Mouse (Mus musculus) olfactory bulb, adult 2 months (tissue): ENCODE results near the gene Eef1akmt2. TPM values are rescaled to one million over a fixed set of nuclear protein-coding genes. Genes with fewer than 3 reads are reported as not detected.

ENCODE experiments used
- H3K27ac ChIP-seq: fragments of 200-500 bp; 2 replicates; pipeline ENCODE4 v1.5.1; 2012; ENCODE audit warnings: low read depth, low read length; ENCODE audit not compliant: insufficient read depth
- H3K4me1 ChIP-seq: fragments of 200-500 bp; 2 replicates; pipeline ENCODE4 v1.6.1; 2012; ENCODE audit warnings: low read length; ENCODE audit not compliant: control insufficient read depth, insufficient read depth
- H3K4me3 ChIP-seq: fragments of 200-500 bp; 2 replicates; pipeline ENCODE4 v1.5.1; 2012; ENCODE audit warnings: mild to moderate bottlenecking, low read depth, low read length, moderate library complexity; ENCODE audit not compliant: insufficient read depth
- CTCF ChIP-seq: fragments of 200-500 bp; IDR thresholded peaks from 2 replicates; pipeline ENCODE4 v1.5.1; 2012; ENCODE audit warnings: low read depth, mild to moderate bottlenecking, low read length, moderate library complexity; ENCODE audit not compliant: insufficient read depth
- POLR2A ChIP-seq: fragments of 200-500 bp; IDR thresholded peaks from 2 replicates; pipeline ENCODE4 v1.6.1; 2012; ENCODE audit warnings: mild to moderate bottlenecking, low read depth, low read length, moderate library complexity; ENCODE audit not compliant: insufficient read depth
- WGBS: fragments of 180-500 bp; shearing (Covaris S2); methylation state at CpG from one replicate; pipeline ENCODE4 v1.1.7; 2018; 5-methylcytosine and 5-hydroxymethylcytosine counted together
- polyA plus RNA-seq: library from polyadenylated mRNA; stranded (reverse); fragments of >200 nt; gene quantifications from 2 replicates; pipeline ENCODE4 v1.2.4, GENCODE M21; 2012; ENCODE audit warnings: low replicate concordance; ENCODE audit not compliant: missing spikeins, insufficient read depth, insufficient read length

Gene Eef1akmt2
- polyA plus RNA-seq, 1 experiment = not detected

- 54% methylated on average over 6 of the region's 6 CpGs for WGBS
- no peak for TF ChIP-seq CTCF
- no peak for TF ChIP-seq POLR2A
- no peak overlapping the region for H3K27ac ChIP-seq
- no peak overlapping the region for H3K4me3 ChIP-seq
- no peaks in the 10 kb centered on the region for H3K4me1 ChIP-seq
Measured at GRCm38 (mm10) chr7:132853361-132853760, 888 bp upstream of the Eef1akmt2 start.

- H3K27ac ChIP-seq = no peak overlapping the region
- WGBS = 89% methylated on average over 3 of the region's 3 CpGs
- peaks cover 3% of the 10 kb centered on the region; the same call in 1 of the 2 replicates for H3K4me1 ChIP-seq
- no peak for TF ChIP-seq CTCF
- no peak for TF ChIP-seq POLR2A
- no peak overlapping the region for H3K4me3 ChIP-seq
Measured at GRCm38 (mm10) chr7:132843152-132843551, 9.3 kb downstream of the Eef1akmt2 start.

- Histone ChIP-seq H3K4me1 (peaks cover 3% of the 10 kb centered on the region; the same call in 1 of the 2 replicates), H3K4me3 (no peak overlapping the region), H3K27ac (no peak overlapping the region)
- TF ChIP-seq POLR2A = no peak
- 88% methylated on average over 1 of the region's 1 CpGs for WGBS
Measured at GRCm38 (mm10) chr7:132842455-132842854, 10.0 kb downstream of the Eef1akmt2 start.

- WGBS = 81% methylated on average over 5 of the region's 5 CpGs
- peaks cover 3% of the 10 kb centered on the region; the same call in 1 of the 2 replicates for H3K4me1 ChIP-seq
- TF ChIP-seq CTCF (no peak), POLR2A (no peak)
- H3K27ac ChIP-seq = no peak overlapping the region
- H3K4me3 ChIP-seq = no peak overlapping the region
Measured at GRCm38 (mm10) chr7:132841287-132841686, 11.2 kb downstream of the Eef1akmt2 start.

GRCm38 (mm10) chr7:132830955-132831354 lies 21.5 kb downstream of the Eef1akmt2 start:
- H3K27ac ChIP-seq = no peak overlapping the region
- TF ChIP-seq CTCF (no peak), POLR2A (no peak)
- H3K4me1 ChIP-seq = no peaks in the 10 kb centered on the region
- 43% methylated on average over 4 of the region's 4 CpGs for WGBS
- no peak overlapping the region for H3K4me3 ChIP-seq

GRCm38 (mm10) chr7:132824346-132825022 lies 28.0 kb downstream of the Eef1akmt2 start:
- H3K4me1 ChIP-seq = peaks cover 2% of the 10 kb centered on the region; the same call in 1 of the 2 replicates
- 5% methylated on average over 1 of the region's 1 CpGs for WGBS
- no peak for TF ChIP-seq CTCF
- TF ChIP-seq POLR2A = no peak
- no peak overlapping the region for H3K4me3 ChIP-seq
- H3K27ac ChIP-seq = no peak overlapping the region

- Histone ChIP-seq H3K4me3 (no peak overlapping the region), H3K4me1 (peaks cover 2% of the 10 kb centered on the region; the same call in 1 of the 2 replicates), H3K27ac (no peak overlapping the region)
- TF ChIP-seq POLR2A = no peak
- TF ChIP-seq CTCF = no peak
Measured at GRCm38 (mm10) chr7:132823832-132824231, 28.6 kb downstream of the Eef1akmt2 start.

- no peak for TF ChIP-seq CTCF
- no peak for TF ChIP-seq POLR2A
- WGBS = 40% methylated on average over 3 of the region's 3 CpGs
Measured at GRCm38 (mm10) chr7:132820692-132821091, 31.8 kb downstream of the Eef1akmt2 start.

GRCm38 (mm10) chr7:132817056-132817455 lies 35.4 kb downstream of the Eef1akmt2 start:
- peaks cover 5% of the 10 kb centered on the region for H3K4me1 ChIP-seq
- no peak overlapping the region for H3K27ac ChIP-seq
- H3K4me3 ChIP-seq = no peak overlapping the region
- TF ChIP-seq CTCF (no peak), POLR2A (no peak)
- WGBS = 87% methylated on average over 6 of the region's 6 CpGs

More at GRCm38 (mm10) chr7:132820692-132821091, 31.8 kb downstream of the Eef1akmt2 start:
- Histone ChIP-seq H3K27ac (no peak overlapping the region), H3K4me1 (peaks cover 2% of the 10 kb centered on the region; the same call in 1 of the 2 replicates), H3K4me3 (no peak overlapping the region)

GRCm38 (mm10) chr7:132816528-132816927 lies 35.9 kb downstream of the Eef1akmt2 start:
- WGBS = 81% methylated on average over 2 of the region's 2 CpGs
- Histone ChIP-seq H3K27ac (no peak overlapping the region), H3K4me1 (peaks cover 8% of the 10 kb centered on the region), H3K4me3 (no peak overlapping the region)
- no peak for TF ChIP-seq POLR2A
- TF ChIP-seq CTCF = no peak
